Mouse (Mus musculus): ENCODE results near the gene Pcp4.

Pcp4 gene

GRCm38 (mm10) chr16:96494079-96494478 lies 26.7 kb downstream of the Pcp4 start:
- Histone ChIP-seq H3K4me3 (replicated peaks; ENCODE audit: low read length) (no peak overlapping the region), H3K27me3 (ENCODE audit: insufficient read depth, low read length) (peaks cover 3% of the 10 kb centered on the region; the same call in 1 of the 2 replicates), H3K4me1 (replicated peaks; ENCODE audit: low read depth, low read length) (no peaks in the 10 kb centered on the region), H3K36me3 (ENCODE audit: insufficient read depth, low read length) (no peaks in the 10 kb centered on the region), H3K9me3 (ENCODE audit: low read length) (0 out of 2 replicates have a peak, but pooled peaks cover 3% of the 10 kb centered on the region)
- TF ChIP-seq POU5F1 (IDR thresholded peaks at IDR 0.05; ENCODE audit: borderline replicate concordance, low read length): no peak

GRCm38 (mm10) chr16:96498951-96499350 lies 31.5 kb downstream of the Pcp4 start:
- Histone ChIP-seq H3K4me1 (replicated peaks; ENCODE audit: low read depth, low read length) (no peaks in the 10 kb centered on the region), H3K4me3 (replicated peaks; ENCODE audit: low read length) (no peak overlapping the region), H3K36me3 (ENCODE audit: insufficient read depth, low read length) (no peaks in the 10 kb centered on the region), H3K27me3 (ENCODE audit: insufficient read depth, low read length) (peaks cover 3% of the 10 kb centered on the region; the same call in 1 of the 2 replicates), H3K9me3 (ENCODE audit: low read length) (0 out of 2 replicates have a peak, but pooled peaks cover 3% of the 10 kb centered on the region)
- TF ChIP-seq POU5F1 (IDR thresholded peaks at IDR 0.05; ENCODE audit: borderline replicate concordance, low read length): no peak
- TF ChIP-seq NANOG (IDR thresholded peaks at IDR 0.05; ENCODE audit: borderline replicate concordance, low read length): no peak
- TF ChIP-seq CTCF (conservative IDR thresholded peaks at IDR 0.05; ENCODE audit: low read length): no peak

- Histone ChIP-seq H3K4me3 (replicated peaks; ENCODE audit: low read length) (no peak overlapping the region), H3K4me1 (replicated peaks; ENCODE audit: low read depth, low read length) (no peaks in the 10 kb centered on the region), H3K9me3 (ENCODE audit: low read length) (0 out of 2 replicates have a peak, but pooled peaks cover 3% of the 10 kb centered on the region), H3K36me3 (ENCODE audit: insufficient read depth, low read length) (no peaks in the 10 kb centered on the region), H3K27me3 (ENCODE audit: insufficient read depth, low read length) (peaks cover 3% of the 10 kb centered on the region; the same call in 1 of the 2 replicates)
- no peak for TF ChIP-seq POU5F1 (IDR thresholded peaks at IDR 0.05; ENCODE audit: borderline replicate concordance, low read length)
- no peak for TF ChIP-seq NANOG (IDR thresholded peaks at IDR 0.05; ENCODE audit: borderline replicate concordance, low read length)
- TF ChIP-seq CTCF (conservative IDR thresholded peaks at IDR 0.05; ENCODE audit: low read length): no peak
Observed at GRCm38 (mm10) chr16:96501241-96501640, 33.8 kb downstream of the Pcp4 start.

GRCm38 (mm10) chr16:96502586-96502985 lies 35.2 kb downstream of the Pcp4 start:
- no peaks in the 10 kb centered on the region for H3K36me3 ChIP-seq (ENCODE audit: insufficient read depth, low read length)
- H3K9me3 ChIP-seq (ENCODE audit: low read length): 0 out of 2 replicates have a peak, but pooled peaks cover 3% of the 10 kb centered on the region
- no peak overlapping the region for H3K4me3 ChIP-seq (replicated peaks; ENCODE audit: low read length)
- H3K27me3 ChIP-seq (ENCODE audit: insufficient read depth, low read length): peaks cover 3% of the 10 kb centered on the region; the same call in 1 of the 2 replicates
- TF ChIP-seq POU5F1 (IDR thresholded peaks at IDR 0.05; ENCODE audit: borderline replicate concordance, low read length): no peak
- no peak for TF ChIP-seq NANOG (IDR thresholded peaks at IDR 0.05; ENCODE audit: borderline replicate concordance, low read length)
- TF ChIP-seq CTCF (conservative IDR thresholded peaks at IDR 0.05; ENCODE audit: low read length): no peak
- H3K4me1 ChIP-seq (replicated peaks; ENCODE audit: low read depth, low read length): no peaks in the 10 kb centered on the region

DNA sequence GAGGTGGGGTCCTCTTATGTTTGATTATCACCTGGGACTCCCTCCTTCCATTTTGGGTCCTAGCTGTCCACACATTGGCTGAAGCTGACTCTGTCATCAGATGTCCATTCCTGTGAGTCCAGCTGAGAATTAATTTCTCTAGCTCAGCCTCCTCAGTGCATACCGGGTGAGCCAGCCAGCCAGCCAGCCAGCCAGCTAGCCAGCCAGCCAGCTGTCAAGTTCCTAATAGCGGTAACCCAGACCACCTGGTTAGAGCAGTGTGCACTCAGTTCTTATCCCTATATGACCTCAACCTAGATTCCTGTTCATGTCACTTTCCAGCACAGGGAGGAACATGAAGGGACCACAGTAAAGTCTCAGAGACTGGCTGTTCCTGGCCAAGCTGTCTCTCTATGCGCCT lies 47.1 kb downstream of the Pcp4 start:
- Histone ChIP-seq H3K4me3 (replicated peaks; ENCODE audit: low read length) (no peak overlapping the region), H3K36me3 (ENCODE audit: insufficient read depth, low read length) (no peaks in the 10 kb centered on the region), H3K9me3 (ENCODE audit: low read length) (peaks cover 6% of the 10 kb centered on the region; the same call in 1 of the 2 replicates), H3K4me1 (replicated peaks; ENCODE audit: low read depth, low read length) (no peaks in the 10 kb centered on the region), H3K27me3 (ENCODE audit: insufficient read depth, low read length) (no peaks in the 10 kb centered on the region)
- TF ChIP-seq CTCF (conservative IDR thresholded peaks at IDR 0.05; ENCODE audit: low read length) (no peak), POU5F1 (IDR thresholded peaks at IDR 0.05; ENCODE audit: borderline replicate concordance, low read length) (no peak), NANOG (IDR thresholded peaks at IDR 0.05; ENCODE audit: borderline replicate concordance, low read length) (no peak)

DNA sequence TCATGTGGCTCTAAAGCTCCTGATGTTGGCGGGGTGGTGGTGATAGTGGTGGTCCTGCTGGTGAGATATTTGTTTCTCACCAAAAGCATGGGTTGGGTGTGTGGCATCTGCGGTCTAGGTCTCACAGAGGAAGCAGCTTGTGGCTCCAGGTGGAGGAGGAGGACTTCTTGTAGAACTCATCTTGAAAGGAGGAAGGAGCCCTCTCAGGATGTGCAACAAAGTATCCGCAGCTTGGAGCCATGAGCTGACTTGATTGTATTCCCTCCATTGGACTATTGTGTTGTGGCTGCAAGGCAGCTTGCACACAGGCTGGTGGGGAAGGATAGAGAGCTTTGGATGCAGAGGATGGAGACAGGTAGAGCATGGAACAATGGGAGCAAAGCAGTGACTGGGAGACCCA lies 60.1 kb downstream of the Pcp4 start:
- H3K4me3 ChIP-seq (replicated peaks; ENCODE audit: low read length): no peak overlapping the region
- no peaks in the 10 kb centered on the region for H3K27me3 ChIP-seq (ENCODE audit: insufficient read depth, low read length)
- no peaks in the 10 kb centered on the region for H3K36me3 ChIP-seq (ENCODE audit: insufficient read depth, low read length)
- TF ChIP-seq POU5F1 (IDR thresholded peaks at IDR 0.05; ENCODE audit: borderline replicate concordance, low read length) (no peak), NANOG (IDR thresholded peaks at IDR 0.05; ENCODE audit: borderline replicate concordance, low read length) (no peak), CTCF (conservative IDR thresholded peaks at IDR 0.05; ENCODE audit: low read length) (no peak)
- H3K9me3 ChIP-seq (ENCODE audit: low read length): no peaks in the 10 kb centered on the region
- peaks cover 10% of the 10 kb centered on the region for H3K4me1 ChIP-seq (replicated peaks; ENCODE audit: low read depth, low read length)

- H3K9me3 ChIP-seq (ENCODE audit: low read length): no peaks in the 10 kb centered on the region
- no peaks in the 10 kb centered on the region for H3K36me3 ChIP-seq (ENCODE audit: insufficient read depth, low read length)
- no peaks in the 10 kb centered on the region for H3K27me3 ChIP-seq (ENCODE audit: insufficient read depth, low read length)
- TF ChIP-seq CTCF (conservative IDR thresholded peaks at IDR 0.05; ENCODE audit: low read length) (no peak), NANOG (IDR thresholded peaks at IDR 0.05; ENCODE audit: borderline replicate concordance, low read length) (no peak), POU5F1 (IDR thresholded peaks at IDR 0.05; ENCODE audit: borderline replicate concordance, low read length) (no peak)
- H3K4me3 ChIP-seq (replicated peaks; ENCODE audit: low read length): no peak overlapping the region
- peaks cover 10% of the 10 kb centered on the region for H3K4me1 ChIP-seq (replicated peaks; ENCODE audit: low read depth, low read length)
Observed at GRCm38 (mm10) chr16:96528471-96528870, 61.1 kb downstream of the Pcp4 start.

GRCm38 (mm10) chr16:96529896-96530568 lies 62.6 kb downstream of the Pcp4 start:
- H3K4me1 ChIP-seq (replicated peaks; ENCODE audit: low read depth, low read length): peaks cover 10% of the 10 kb centered on the region
- H3K36me3 ChIP-seq (ENCODE audit: insufficient read depth, low read length): no peaks in the 10 kb centered on the region
- no peaks in the 10 kb centered on the region for H3K9me3 ChIP-seq (ENCODE audit: low read length)
- H3K4me3 ChIP-seq (replicated peaks; ENCODE audit: low read length): no peak overlapping the region
- TF ChIP-seq POU5F1 (IDR thresholded peaks at IDR 0.05; ENCODE audit: borderline replicate concordance, low read length) (no peak), NANOG (IDR thresholded peaks at IDR 0.05; ENCODE audit: borderline replicate concordance, low read length) (no peak), CTCF (conservative IDR thresholded peaks at IDR 0.05; ENCODE audit: low read length) (no peak)
- peaks cover 1% of the 10 kb centered on the region; the same call in 1 of the 2 replicates for H3K27me3 ChIP-seq (ENCODE audit: insufficient read depth, low read length)

GRCm38 (mm10) chr16:96530569-96530898 lies 63.1 kb downstream of the Pcp4 start:
- Histone ChIP-seq H3K9me3 (ENCODE audit: low read length) (no peaks in the 10 kb centered on the region), H3K4me3 (replicated peaks; ENCODE audit: low read length) (no peak overlapping the region), H3K4me1 (replicated peaks; ENCODE audit: low read depth, low read length) (peaks cover 10% of the 10 kb centered on the region), H3K27me3 (ENCODE audit: insufficient read depth, low read length) (peaks cover 3% of the 10 kb centered on the region; the same call in 1 of the 2 replicates), H3K36me3 (ENCODE audit: insufficient read depth, low read length) (no peaks in the 10 kb centered on the region)
- TF ChIP-seq NANOG (IDR thresholded peaks at IDR 0.05; ENCODE audit: borderline replicate concordance, low read length) (no peak), CTCF (conservative IDR thresholded peaks at IDR 0.05; ENCODE audit: low read length) (no peak), POU5F1 (IDR thresholded peaks at IDR 0.05; ENCODE audit: borderline replicate concordance, low read length) (no peak)
